Mouse (Mus musculus): ENCODE results near the gene Gm11634.
"Not testable (repeated sequence)": the region's sequence is repeated elsewhere in the genome, so short reads cannot be mapped to it uniquely, and the experiment has no call there.

Gm11634 gene

DNA sequence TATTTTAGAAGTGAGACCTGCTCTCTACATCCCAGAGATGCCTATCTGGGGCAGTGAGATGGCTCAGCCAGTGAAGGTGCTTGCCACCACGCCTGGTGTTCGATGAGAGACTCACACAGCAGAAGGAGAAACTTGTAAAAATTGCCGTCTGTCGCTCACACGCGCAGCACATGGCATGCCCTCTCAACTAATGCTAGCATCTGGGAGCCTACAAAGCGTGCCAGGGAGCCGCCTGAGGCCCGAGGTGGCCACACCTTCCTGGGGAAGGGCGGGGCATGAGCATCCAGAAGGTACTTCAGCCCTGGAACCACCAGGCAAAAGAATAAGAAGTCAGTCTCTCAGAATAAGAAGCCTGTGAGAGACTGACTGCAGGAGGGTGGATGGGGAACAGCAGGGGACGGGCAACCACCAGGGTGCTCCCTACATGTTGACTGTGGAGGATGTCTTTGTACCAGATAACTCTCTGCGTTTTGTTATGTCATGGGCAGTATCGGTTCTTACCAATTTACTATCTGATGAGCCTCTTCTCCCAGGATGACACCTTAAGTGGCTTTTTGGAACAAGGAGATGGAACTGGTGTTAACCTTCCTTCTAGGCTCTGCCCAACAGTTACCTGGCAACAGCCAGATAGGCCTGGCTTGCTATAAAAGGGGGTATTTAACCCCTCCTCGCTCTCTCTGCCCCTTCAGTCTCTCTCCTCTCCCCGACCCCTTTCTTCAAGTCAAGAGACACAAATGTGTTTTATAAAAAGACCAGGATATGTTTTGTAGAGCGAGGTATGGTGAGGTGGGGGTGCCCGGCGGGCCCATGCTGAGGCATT, 18.1 kb upstream of the Gm11634 start:
- no peak for DNase-seq

DNA sequence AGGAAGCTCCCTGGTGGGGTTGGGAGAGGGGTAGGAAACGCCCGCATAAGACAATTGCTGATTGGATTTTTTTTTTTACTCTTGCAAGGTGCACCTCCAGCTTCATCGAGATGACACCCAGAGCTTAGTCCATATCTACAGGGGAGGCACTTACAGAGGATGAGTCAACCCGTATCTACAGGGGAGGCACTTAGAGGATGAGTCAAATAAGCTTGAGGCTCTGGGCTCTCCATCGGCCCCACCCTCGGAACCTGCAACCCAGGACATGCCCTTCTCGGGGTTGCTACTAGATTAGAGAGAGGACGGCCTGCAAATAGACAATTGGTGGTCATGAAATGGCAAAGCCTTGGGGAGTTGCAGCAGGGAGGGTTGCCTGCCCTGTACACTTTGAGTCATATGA, 17.0 kb upstream of the Gm11634 start:
- DNase-seq, result no peak

DNA sequence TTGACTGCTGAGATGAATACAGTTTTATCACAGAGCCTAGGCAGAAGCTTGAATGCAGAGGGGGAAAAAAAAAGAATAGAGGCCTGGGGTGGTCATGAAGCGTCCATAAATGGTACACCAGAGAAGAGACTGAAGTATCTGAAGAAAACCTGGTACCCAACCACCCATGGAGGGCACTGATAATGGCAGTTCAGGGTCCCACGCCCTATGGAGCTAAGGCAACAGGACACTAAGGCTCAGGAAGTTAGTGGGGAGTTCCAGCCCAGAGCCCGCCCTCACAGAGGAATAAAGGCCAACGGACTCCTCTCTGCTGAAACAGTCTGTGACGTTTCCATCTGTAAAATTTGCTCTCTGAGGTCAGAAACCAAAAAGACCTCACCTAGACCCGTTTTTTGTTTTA, 16.3 kb upstream of the Gm11634 start:
- no peak for DNase-seq

DNA sequence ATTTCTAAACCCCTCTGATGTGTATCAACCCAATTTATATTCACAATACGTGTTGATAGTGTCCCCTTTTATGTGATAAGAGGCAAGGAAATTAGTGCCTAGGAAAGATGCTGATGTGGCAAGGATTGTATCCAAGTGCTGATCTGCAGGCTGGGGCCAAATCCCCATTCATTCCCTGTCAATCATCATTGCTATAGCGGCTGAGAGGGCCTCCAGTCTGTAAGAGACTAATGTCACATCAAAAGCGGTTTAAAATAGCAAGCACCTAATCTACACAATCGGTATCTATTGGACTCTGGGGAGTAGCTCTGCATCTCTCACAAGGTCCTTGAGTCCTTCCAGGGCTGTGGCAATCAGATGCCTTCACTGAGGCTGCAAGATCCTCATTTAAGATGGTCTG, 15.1 kb upstream of the Gm11634 start:
- no peak for DNase-seq

DNA sequence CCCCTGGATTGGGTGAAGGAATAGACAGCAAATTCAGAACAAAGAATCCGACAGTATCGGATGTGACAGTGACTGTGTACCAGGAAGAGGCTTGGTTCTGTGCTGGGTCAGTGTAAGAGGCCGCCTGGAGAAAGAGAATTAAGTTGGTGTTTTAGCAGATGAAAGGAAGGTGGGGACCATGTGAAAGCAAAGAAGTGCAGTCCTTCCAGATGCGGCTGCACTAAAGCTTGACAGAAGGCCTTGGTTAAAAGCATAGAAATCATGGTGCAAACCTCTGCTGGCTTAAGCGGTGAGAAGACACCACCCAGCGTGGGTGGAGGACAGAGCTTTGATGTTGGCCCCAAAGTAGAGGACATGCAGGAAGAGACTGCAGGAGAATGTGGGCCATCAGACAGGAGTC, 14.5 kb upstream of the Gm11634 start:
- DNase-seq, result no peak

DNA sequence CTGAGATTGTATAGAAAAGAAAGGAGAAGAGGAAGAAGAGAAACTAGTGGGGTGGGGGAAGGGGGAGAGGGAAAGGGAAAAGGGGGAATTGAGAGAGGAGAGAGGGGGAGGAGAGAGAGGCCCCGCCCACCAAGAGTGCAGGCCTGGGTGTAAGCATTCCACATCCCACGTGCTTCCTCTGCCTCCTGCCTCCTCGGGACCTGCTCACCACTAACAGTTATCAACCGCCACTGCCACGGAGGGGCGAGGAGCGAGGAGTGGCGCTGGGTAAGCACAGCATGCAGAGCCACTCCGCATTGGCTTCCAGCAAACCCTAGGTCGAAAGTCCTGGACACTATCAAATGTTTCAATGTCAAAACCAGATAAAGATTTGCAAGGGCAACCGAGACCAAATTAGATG, 11.4 kb upstream of the Gm11634 start:
- no peak for DNase-seq

DNA sequence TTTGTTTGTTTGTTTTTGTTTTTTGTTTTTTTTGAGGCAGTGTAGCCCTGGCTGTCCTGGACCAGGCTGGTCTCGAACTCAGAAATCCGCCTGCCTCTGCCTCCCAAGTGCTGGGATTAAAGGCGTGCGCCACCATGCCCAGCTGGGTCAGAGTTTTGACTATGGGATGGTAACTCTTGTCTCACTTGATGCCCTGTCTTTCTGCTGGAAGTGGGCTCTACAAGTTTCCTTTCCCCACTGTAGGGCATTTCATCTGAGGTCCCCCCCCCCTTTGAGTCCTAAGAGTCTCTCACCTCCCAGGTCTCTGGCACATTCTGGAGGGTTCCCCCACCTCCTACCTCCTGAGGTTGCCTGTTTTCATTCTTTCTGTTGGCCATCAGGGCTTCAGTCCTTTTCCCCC, 8.1 kb upstream of the Gm11634 start:
- not testable (repeated sequence) for DNase-seq

DNA sequence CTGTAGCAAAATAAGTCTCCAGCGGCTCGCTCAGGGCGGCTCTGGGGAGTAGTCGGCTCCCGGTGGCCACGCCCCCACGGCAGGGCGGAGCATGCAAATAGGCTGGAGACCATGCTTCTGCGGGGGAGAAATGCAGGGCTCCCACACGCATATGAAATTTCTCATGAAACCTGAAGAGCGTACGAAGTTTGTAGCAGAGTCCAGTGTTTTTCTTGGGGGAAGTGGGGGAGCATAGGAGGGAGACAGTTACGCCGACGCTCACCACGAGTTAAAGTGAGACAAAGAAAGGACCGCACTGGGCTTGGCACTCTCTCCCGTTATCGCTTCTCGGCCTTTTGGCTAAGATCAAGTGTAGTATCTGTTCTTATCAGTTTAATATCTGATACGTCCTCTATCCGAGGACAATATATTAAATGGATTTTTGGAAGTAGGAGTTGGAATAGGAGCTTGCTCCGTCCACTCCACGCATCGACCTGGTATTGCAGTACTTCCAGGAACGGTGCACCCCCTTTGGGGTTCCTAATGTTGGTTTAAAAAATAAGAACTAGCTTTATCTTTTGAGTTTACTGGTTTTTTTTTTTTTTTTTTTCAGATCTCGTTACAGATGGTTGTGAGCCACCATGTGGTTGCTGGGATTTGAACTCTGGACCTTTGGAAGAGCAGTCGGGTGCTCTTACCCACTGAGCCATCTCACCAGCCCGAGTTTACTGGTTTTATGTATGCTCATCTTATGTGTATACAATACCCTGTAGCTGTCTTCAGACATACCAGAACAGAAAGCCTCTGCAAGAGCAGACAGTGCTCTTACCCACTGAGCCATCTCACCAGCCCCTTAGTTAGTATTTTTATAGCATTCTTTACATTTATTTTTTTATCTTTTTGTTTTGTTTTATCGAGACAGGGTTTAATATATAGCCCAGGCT, 5.7 kb upstream of the Gm11634 start:
- DNase-seq, result peak; percentile 45

DNA sequence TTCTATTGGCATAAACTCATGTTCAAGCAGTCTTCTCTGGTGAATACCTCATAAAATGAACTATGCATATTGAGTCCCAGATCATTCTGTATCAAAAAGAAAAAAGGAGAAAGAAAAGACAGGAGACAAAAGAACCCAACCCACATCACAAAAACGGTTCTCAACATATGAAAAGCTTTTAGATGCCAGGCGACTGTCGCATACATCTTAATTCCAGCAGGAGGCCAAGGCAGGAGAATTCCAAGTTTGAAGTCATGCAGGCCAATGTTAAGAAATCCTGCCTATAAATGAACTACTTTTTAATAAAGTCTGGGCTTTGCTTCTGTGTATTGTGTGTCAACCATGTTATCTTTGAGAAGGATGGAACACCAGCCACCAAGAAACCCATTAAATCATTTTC, 5.1 kb upstream of the Gm11634 start:
- DNase-seq, result no peak

DNA sequence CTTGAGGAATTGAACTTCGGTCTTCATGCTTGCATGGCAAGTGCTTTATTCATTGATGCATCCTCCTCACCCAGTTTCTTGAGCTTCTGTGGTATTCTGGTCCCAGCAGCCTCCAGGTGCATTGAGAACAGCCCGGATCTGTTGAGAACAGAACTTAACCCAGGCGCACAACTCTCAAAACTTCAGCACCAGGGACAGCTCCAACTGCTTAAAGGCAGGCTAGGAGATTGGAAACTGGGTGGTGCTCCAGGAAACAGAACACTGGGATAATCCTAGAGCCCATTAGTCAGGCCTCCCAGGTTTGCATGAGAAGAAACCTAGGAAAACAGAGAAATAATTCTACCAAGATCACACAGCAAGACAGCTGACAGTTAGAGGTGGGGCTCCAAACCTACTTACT, 3.4 kb upstream of the Gm11634 start:
- no peak for DNase-seq

DNA sequence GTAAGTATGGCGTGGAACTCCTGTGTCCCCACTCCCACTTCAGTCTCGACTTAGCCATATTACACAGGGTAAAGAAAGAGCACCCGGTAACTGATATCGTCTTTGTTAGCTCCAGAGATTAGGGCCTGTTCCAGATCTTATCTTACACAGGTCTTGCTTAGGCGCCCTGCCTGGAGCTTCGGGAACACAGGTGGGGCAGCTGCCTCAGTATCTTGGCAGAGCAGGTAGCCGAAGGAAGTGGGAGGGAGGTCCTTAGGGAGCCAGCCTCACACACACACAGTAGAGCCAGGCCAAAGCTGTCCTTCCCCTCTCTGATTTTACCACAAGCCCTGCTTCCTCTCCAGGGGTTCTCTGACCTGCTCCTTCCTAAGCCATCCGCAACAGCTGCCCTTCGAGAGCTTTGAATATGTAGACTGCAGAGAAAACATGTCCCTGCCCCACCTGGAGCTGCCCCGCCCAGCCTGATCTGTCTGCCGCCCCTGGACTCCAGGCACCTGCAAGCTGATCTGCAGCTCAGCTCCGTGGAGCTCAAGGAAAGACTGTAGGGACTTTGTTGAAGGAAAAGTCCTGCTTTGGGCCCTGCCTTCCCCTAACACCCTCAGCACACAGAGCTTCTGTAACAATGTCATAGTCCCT, 8.9 kb downstream of the Gm11634 start:
- DNase-seq, result no peak

DNA sequence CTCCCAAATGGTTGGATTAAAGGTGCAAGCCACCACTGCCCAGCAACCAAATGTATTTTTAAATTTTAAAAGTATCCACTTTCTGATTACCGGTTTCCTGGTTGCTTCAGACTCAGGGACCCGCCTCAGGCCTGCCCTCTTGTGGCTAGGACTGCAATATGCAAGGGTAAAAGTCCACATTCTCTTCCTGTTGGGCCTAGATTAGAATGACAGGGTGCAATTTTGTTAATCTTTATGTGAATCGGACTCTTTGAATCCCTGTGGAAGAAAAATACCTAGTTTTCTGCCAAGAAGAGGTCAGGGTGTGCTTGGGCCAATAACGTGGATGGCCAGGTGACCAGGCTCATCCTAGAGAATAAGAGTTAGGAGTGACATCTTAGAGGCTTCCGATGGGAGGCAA, 9.6 kb downstream of the Gm11634 start:
- peak; percentile 17 for DNase-seq

DNA sequence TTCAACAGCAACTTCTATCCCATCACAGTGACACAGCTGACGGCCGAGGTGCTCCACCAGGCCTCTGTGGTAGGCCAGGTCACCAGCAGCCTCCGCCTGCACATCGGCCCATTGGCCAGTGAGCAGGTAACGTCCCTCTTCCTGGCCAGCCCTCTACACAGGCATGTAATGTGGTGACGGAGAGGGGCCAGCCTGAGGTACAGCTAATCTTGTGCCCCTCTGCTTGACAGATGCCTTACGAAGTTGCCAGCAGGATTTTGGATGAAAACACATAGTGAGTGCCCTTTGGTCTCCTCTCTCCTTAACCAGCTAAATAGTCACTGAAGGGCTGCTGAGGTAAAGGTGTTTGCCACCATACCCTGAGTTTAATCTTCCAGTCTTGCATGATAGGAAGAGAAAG, 10.2 kb downstream of the Gm11634 start:
- no peak for DNase-seq

DNA sequence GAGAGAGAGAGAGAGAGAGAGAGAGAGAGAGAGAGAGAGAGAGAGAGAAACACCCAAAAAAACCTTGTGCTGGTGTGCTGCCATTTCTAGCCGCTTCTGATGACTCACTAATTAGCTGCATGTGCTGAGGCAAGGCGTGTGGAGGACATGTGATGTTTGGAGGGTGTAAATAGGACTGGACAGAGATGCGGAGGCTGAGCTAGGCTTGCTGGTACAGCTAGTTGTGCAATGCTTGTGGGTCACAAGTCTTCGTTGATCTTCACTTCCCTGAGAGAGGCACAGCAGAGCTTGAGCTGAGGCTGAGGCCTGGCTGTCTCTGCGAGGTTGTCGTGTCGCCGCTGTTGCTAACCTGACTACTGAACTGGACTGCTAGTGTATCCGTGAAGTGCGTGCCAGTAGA, 11.4 kb downstream of the Gm11634 start:
- DNase-seq, result no peak

DNA sequence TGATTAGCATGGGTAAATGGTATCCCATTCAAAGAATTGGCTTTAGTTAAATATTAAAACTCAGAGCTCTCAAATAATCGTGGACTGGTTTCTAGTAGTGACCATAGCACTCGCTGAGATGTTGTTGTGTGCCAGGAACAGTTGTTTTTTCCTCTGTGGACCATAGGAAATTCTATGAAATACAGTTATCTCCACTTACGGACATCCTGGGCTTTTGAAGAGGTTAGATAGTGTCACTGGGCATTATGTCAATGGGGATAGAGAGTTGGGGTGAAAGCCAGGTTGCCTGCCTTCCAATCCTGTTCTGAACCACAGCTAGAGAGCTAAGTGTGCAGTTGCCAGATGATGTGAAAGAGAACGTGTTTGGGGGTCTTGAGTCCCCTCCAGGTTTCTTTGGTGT, 13.3 kb downstream of the Gm11634 start:
- DNase-seq, result no peak

DNA sequence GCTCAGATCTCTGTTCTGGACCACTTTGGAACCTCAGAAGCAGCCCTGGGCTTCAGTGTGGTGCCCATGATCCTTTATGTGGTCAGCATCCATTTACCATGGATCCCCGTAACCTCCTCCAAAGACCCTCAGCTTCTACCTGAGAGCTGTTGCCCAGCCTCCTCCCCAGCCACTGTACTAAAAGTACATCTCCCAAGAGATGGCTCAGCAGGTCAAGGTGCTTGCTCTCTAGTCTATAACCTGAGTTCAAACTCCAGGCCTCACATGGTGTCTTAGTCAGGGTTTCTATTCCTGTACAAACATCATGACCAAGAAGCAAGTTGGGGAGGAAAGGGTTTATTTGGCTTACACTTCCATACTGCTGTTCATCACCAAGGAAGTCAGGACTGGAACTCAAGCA, 14.0 kb downstream of the Gm11634 start:
- DNase-seq, result not testable (repeated sequence)

DNA sequence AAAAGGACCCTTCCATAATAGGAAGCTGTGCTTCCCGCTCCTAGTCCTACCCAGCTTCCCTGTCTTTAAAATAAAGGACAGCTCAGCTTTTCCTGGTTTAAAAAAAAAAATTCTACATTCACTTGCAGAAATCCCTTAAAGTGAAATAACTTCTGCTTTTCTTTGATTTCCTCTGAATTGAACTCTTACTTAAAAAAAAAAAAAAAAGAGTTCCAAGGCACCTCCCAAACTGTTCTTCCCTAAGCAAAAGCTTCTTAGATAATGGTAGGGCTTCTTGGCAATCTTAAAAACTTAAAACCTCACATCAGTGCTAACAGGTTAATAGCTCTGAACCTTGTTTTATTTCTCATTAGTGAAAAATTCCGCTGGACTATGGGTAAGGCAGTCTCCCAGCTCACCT, 15.9 kb downstream of the Gm11634 start:
- DNase-seq, result no peak

DNA sequence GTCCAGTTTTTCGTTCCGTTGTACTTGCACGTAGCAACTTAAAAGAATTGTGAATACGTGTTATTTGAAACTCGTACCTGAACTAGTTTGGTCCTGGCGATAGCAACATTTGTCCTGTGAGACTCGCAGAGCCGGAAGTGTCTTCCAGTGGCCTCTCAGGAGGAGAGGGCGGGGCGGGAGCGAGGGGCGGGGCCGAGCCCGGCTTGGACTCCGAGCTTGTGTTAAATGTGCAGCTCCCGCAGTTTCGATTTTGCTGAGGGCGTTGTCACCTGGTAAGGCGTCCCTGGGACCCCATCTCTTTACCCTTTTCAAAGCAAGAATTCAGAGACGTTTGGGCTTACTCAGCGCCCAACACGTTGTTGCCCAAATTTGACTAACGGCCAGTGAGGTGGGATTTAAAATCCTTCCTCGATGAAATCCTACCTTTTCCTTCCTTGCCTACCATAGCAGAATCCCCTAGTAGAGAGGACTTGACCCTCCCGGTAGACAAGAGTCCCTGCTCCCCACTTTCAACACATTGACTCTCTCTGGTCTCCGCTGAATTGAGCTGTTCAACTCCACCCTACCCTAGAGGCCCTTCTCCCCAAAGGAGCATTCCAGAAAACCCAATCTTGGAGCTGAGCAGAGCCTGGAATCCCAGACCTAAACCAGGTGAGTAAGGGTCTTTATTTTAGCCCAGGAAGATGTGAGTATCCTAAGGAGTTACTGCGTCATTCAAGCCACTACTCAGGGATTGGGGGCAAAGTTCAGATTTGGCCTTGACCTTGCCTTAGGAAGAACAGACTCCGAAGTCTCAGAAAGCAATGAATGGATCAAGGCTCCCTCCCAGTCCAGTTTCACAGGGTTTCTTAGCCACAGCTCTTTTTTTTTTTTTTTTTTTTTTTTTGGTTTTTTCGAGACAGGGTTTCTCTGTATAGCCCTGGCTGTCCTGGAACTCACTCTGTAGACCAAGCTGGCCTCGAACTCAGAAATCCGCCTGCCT, 16.7 kb downstream of the Gm11634 start, which contains the start of gene Tmem106a:
TSS of gene Tmem106a (plus strand) at position 189 of the 982 bp plus-strand sequence.
- DNase-seq, result peak; percentile 8

DNA sequence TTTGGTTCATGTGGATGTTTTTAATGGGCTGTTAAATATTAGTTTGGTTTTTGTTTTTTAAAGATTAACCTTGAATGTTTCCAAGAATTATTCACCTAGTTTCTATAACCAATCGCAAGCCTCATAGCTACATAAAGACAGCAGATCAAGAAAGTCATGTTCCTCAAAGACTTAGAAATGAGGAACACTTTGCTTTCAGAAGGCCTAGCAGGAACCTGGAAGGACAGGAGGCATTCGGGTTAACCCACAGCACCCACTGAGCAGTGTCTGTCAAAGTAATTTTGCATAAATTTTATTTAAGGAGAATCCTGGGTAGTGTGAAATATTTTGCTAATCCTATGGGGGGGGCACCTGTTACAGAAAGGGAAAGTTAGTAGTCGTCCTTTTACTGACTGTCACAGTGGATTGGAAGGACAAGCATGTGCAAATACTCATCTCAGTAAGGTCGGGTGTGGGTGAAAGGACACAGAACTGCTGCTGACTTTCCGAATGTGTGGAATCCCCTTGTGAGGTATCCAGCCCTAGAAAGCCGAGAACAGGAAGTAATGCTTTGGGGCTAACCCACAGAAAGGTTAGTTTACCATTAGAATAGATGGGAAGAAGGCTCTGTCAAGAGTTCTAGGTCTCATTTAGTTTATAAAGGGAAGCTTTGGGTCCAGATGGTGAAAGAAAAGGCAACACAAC, 17.8 kb downstream of the Gm11634 start:
- DNase-seq, result no peak

DNA sequence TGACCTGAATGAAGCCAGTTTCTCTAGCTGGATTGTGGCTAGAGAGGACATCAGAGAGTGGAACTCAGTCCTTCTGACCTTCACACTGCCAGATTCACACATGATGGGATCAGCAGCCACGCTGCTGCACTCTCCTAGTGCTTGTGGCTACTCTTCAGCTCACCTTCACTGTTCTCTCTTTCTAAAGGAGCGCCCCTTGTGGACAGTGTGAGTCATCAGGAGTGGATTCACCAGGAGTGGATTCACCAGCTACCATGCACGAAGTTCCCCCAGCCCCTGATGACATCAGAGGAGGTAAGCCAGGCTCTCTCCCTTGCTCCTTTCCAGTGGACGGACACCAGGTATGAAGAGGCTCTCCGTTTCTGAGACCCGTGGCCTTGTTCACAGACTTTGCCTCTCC, 22.9 kb downstream of the Gm11634 start:
- DNase-seq, result no peak

DNA sequence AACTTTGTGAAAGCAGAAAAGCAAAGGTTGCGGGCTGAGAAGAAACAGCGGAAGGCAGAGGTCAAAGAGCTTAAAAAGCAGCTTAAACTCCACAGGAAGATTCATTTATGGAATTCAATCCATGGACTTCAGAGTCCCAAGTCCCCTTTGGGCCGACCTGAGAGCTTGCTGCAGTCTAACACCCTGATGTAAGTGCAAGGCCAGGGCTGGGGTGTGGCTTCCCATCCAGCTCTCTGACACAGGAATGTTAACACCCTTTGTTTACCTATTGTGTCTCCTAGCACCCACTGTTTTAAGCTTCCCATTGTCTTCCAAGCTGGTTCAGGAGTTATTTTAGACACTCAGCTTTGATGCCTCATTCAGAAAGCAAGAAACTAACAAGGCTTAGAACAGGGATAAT, 30.6 kb downstream of the Gm11634 start:
- DNase-seq, result no peak

DNA sequence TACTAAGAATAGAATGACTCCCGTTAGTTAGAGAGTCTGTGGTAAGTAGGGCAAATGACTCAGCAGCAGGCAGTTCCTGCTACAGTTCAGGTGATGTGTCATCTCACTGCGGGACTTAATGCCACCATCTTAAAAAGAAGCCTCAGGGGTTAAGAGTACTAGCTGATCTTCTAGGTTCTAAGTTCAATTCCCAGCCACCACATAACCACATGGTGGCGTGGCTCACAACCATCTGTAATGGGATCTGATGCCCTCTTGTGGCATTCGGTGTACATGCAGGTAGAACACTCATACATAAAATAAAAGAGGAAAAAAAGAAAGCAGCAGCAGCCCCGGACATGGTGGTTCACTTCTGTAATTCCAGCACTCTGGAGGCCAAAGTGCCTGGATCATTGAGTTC, 36.7 kb downstream of the Gm11634 start:
- peak; percentile 25 for DNase-seq

All from cerebellum, adult 11-12 months (tissue).